ENCODE assay signal across 8 mouse cellular contexts in genomic region chr14:46831295-46831694, GRCm38 (mm10). TPM values are rescaled to one million over a fixed set of nuclear protein-coding genes. Genes with fewer than 3 reads are reported as not detected.
DNase-seq lines count a peak whose midpoint lies in the region; ATAC-seq and TF ChIP-seq lines count a peak whose summit lies in the region.

No protein-coding gene starts in this region.

- no peak for TF ChIP-seq EP300 in MEL (IDR thresholded peaks at IDR 0.05; ENCODE audit: low read depth in 1 of 2, low read length in 2 of 2)
- no peak for TF ChIP-seq EP300 in stomach, postnatal 0 days (optimal IDR thresholded peaks at IDR 0.05)

- no peaks in the 10 kb centered on the region for H3K27me3 ChIP-seq in cerebellum, adult 2 months (ENCODE audit: control insufficient read depth, insufficient read depth, low read length)
- no peaks in the 10 kb centered on the region for H3K27me3 ChIP-seq in MEL (ENCODE audit: control insufficient read depth in 1 of 2, insufficient read depth in 2 of 2, low read length in 2 of 2)
- no peaks in the 10 kb centered on the region for H3K27me3 ChIP-seq in heart, embryonic 10.5 days (ENCODE audit: insufficient read depth, poor library complexity, severe bottlenecking)
- no peaks in the 10 kb centered on the region for H3K27me3 ChIP-seq in liver, embryonic 11.5 days (replicated peaks; ENCODE audit: control insufficient read depth, insufficient read depth, low read length)
- H3K27me3 ChIP-seq in stomach, postnatal 0 days (ENCODE audit: control insufficient read depth, insufficient read depth, low read length), result no peaks in the 10 kb centered on the region

- TF ChIP-seq RAD21 in MEL (IDR thresholded peaks at IDR 0.05; ENCODE audit: low read depth, low read length), result no peak

- H3K4me2 ChIP-seq in liver, embryonic 11.5 days, result peak overlapping the region; percentile 65
- peak overlapping the region; percentile 91 for H3K4me2 ChIP-seq in stomach, postnatal 0 days (replicated peaks; ENCODE audit: low read depth)

- ATAC-seq in liver, embryonic 11.5 days (replicated peaks; ENCODE audit: low FRiP score), result no peak
- ATAC-seq in stomach, postnatal 0 days (ENCODE audit: low FRiP score, low TSS enrichment), result no peak

- 6% methylated on average over 4 of the region's 4 CpGs for WGBS in cerebellum, adult 2 months
- WGBS in heart, embryonic 10.5 days, result 6% methylated on average over 4 of the region's 4 CpGs
- WGBS in liver, embryonic 11.5 days, result 2% methylated on average over 4 of the region's 4 CpGs
- WGBS in stomach, postnatal 0 days, result 8% methylated on average over 4 of the region's 4 CpGs

- peak overlapping the region; percentile 76 for H3K9ac ChIP-seq in MEL (ENCODE audit: control insufficient read depth, low read depth, low read length, poor library complexity, severe bottlenecking)
- peak overlapping the region; percentile 72 for H3K9ac ChIP-seq in liver, embryonic 11.5 days (ENCODE audit: low read depth, low read length)
- H3K9ac ChIP-seq in stomach, postnatal 0 days (ENCODE audit: low read length), result no peak overlapping the region; the same call in 1 of the 2 replicates

- TF ChIP-seq POLR2A in cerebellum, adult 2 months (IDR thresholded peaks at IDR 0.05; ENCODE audit: borderline replicate concordance, insufficient read depth, low read length), result no peak
- TF ChIP-seq POLR2A in MEL (IDR thresholded peaks at IDR 0.05; ENCODE audit: control insufficient read depth in 1 of 2, insufficient read depth in 1 of 2, low read depth in 1 of 2, low read length in 2 of 2, poor library complexity in 1 of 2), result no peak

- peak overlapping the region; percentile 81 for H3K4me3 ChIP-seq in cerebellum, adult 2 months (replicated peaks; ENCODE audit: insufficient read depth, low read depth, low read length)
- peak overlapping the region; percentile 76 to 84 for H3K4me3 ChIP-seq in MEL (ENCODE audit: control insufficient read depth in 1 of 2, insufficient read depth in 1 of 2, low read depth in 2 of 2, low read length in 2 of 2)
- peak overlapping the region; percentile 97 for H3K4me3 ChIP-seq in heart, embryonic 10.5 days
- H3K4me3 ChIP-seq in liver, embryonic 11.5 days (ENCODE audit: low read depth, low read length), result peak overlapping the region; percentile 95
- peak overlapping the region; percentile 75 for H3K4me3 ChIP-seq in stomach, postnatal 0 days (ENCODE audit: low read depth, low read length)

- H3K4me1 ChIP-seq in cerebellum, adult 2 months (ENCODE audit: control insufficient read depth, insufficient read depth, low read length), result peaks cover 5% of the 10 kb centered on the region; the same call in 1 of the 2 replicates
- peaks cover 2 to 3% of the 10 kb centered on the region in 2 experiments for H3K4me1 ChIP-seq in MEL (ENCODE audit: control insufficient read depth in 1 of 2, insufficient read depth in 2 of 2, low read length in 2 of 2)
- H3K4me1 ChIP-seq in heart, embryonic 10.5 days, result peaks cover 17% of the 10 kb centered on the region
- peaks cover 17% of the 10 kb centered on the region for H3K4me1 ChIP-seq in liver, embryonic 11.5 days (replicated peaks; ENCODE audit: control insufficient read depth, insufficient read depth, low read length)
- H3K4me1 ChIP-seq in stomach, postnatal 0 days (replicated peaks; ENCODE audit: control insufficient read depth, insufficient read depth), result no peaks in the 10 kb centered on the region

- TF ChIP-seq CTCF in cerebellum, adult 2 months (IDR thresholded peaks at IDR 0.05; ENCODE audit: borderline replicate concordance, insufficient read depth, low read depth, low read length), result no peak
- no peak for TF ChIP-seq CTCF in MEL (IDR thresholded peaks at IDR 0.05 in 2 of 3, conservative IDR thresholded peaks at IDR 0.05 in 1 of 3; ENCODE audit: control insufficient read depth in 1 of 3, insufficient read depth in 1 of 3, low read depth in 2 of 3, low read length in 3 of 3, poor library complexity in 1 of 3, severe bottlenecking in 1 of 3)
- no peak for TF ChIP-seq CTCF in stomach, postnatal 0 days (IDR thresholded peaks at IDR 0.05; ENCODE audit: low read depth)

- no peak for DNase-seq in cerebellum, adult 2 months
- no peak for DNase-seq in cerebellum, adult 9-10 months
- DNase-seq in MEL (ENCODE audit: low read depth, low spot score), result peak; percentile 57
- no peak for DNase-seq in heart, embryonic 10.5 days (ENCODE audit: low spot score)
- no peak for DNase-seq in liver, embryonic 11.5 days (ENCODE audit: low spot score)
- DNase-seq in stomach, postnatal 0 days (ENCODE audit: low spot score), result no peak
- no peak for DNase-seq in right cerebral cortex, postnatal 36 days (ENCODE audit: low spot score in 2 of 2)
- DNase-seq in ovary, postnatal 14 days (ENCODE audit: low spot score), result no peak

- peaks cover 4% of the 10 kb centered on the region for H3K79me2 ChIP-seq in MEL (ENCODE audit: control insufficient read depth, insufficient read depth, low read length, poor library complexity)

- H3K36me3 ChIP-seq in MEL (ENCODE audit: control insufficient read depth in 1 of 2, insufficient read depth in 2 of 2, low read length in 2 of 2), result peaks cover 0 to 8% of the 10 kb centered on the region in 2 experiments; a peak in 2 of 4 replicates
- no peaks in the 10 kb centered on the region for H3K36me3 ChIP-seq in heart, embryonic 10.5 days
- no peaks in the 10 kb centered on the region for H3K36me3 ChIP-seq in liver, embryonic 11.5 days (ENCODE audit: control insufficient read depth, insufficient read depth, low read length)
- H3K36me3 ChIP-seq in stomach, postnatal 0 days (ENCODE audit: control insufficient read depth, insufficient read depth, low read length), result no peaks in the 10 kb centered on the region; the same call in 1 of the 2 replicates

- H3K27ac ChIP-seq in cerebellum, adult 2 months (ENCODE audit: insufficient read depth, low read length), result no peak overlapping the region
- H3K27ac ChIP-seq in MEL (ENCODE audit: control insufficient read depth, low read depth, low read length), result peak overlapping the region; percentile 74
- peak overlapping the region; percentile 93 for H3K27ac ChIP-seq in heart, embryonic 10.5 days
- peak overlapping the region; percentile 75 for H3K27ac ChIP-seq in liver, embryonic 11.5 days (ENCODE audit: low read depth, low read length)
- H3K27ac ChIP-seq in stomach, postnatal 0 days (replicated peaks), result no peak overlapping the region; the same call in 1 of the 2 replicates

- H3K9me3 ChIP-seq in MEL (replicated peaks; ENCODE audit: insufficient read depth, low read length), result no peaks in the 10 kb centered on the region
- no peaks in the 10 kb centered on the region for H3K9me3 ChIP-seq in heart, embryonic 10.5 days
- no peaks in the 10 kb centered on the region for H3K9me3 ChIP-seq in liver, embryonic 11.5 days (ENCODE audit: control insufficient read depth, low read length)
- H3K9me3 ChIP-seq in stomach, postnatal 0 days (ENCODE audit: control insufficient read depth, low read length), result no peaks in the 10 kb centered on the region

TF ChIP-seq in MEL, 35 proteins besides CTCF, POLR2A, EP300 and RAD21 (continues in another document):
- TF ChIP-seq CHD1 (IDR thresholded peaks at IDR 0.05; ENCODE audit: low read depth, low read length) (peak; percentile 70; the same call in 1 of the 2 replicates), POLR2AphosphoS5 (IDR thresholded peaks at IDR 0.05; ENCODE audit: borderline replicate concordance, low read depth, low read length) (no peak), SMC3 (IDR thresholded peaks at IDR 0.05; ENCODE audit: low read depth, low read length) (no peak), GABPA (IDR thresholded peaks at IDR 0.05; ENCODE audit: low read depth, low read length) (no peak), ZNF384 (IDR thresholded peaks at IDR 0.05; ENCODE audit: low read depth, low read length) (no peak), USF1 (IDR thresholded peaks at IDR 0.05; ENCODE audit: low read depth, low read length) (no peak), ETS1 (IDR thresholded peaks at IDR 0.05; ENCODE audit: low read depth, low read length) (0 out of 2 replicates have a peak, but pooled peaks have one; percentile 6)

RNA-seq across cellular contexts. Expression of gene Cgrrf1, which starts 0.6 kb away (rescaled TPM):
- polyA plus RNA-seq in cerebellum, adult 2 months (2012; rRNA removed), result 63.4 and 63.6 TPM in 2 replicates
- total RNA-seq in MEL (2012; rRNA removed), result 18.3 and 19.3 TPM in 2 replicates
- polyA plus RNA-seq in MEL (2012; ENCODE audit: insufficient read depth in 1 of 2, insufficient read length in 2 of 2, low read depth in 1 of 2, low replicate concordance in 2 of 2, missing spikeins in 1 of 2), result 10 to 100 TPM in 1 of 2 experiments, not detected in 1; 26.2 TPM
- 30.1 and 33.8 TPM in 2 replicates for polyA plus RNA-seq in heart, embryonic 10.5 days (2016; fragmentation: Nextera tagmentation; extraction: Ambion mirVana)
- 23.1 and 24.4 TPM in 2 replicates for polyA plus RNA-seq in liver, embryonic 11.5 days (2014; fragmentation: Nextera tagmentation; extraction: Ambion mirVana)
- 28.6 and 28.7 TPM in 2 replicates for polyA plus RNA-seq in stomach, postnatal 0 days (2015; fragmentation: Nextera tagmentation; extraction: Ambion mirVana)

RNA-seq across cellular contexts. Expression of gene Gmfb, which starts 9.3 kb away (rescaled TPM):
- 66.4 and 67.7 TPM in 2 replicates for polyA plus RNA-seq in cerebellum, adult 2 months (2012; rRNA removed)
- 53.0 and 59.6 TPM in 2 replicates for total RNA-seq in MEL (2012; rRNA removed)
- 10 to 100 TPM in 1 of 2 experiments, not detected in 1; 55.6 TPM for polyA plus RNA-seq in MEL (2012; ENCODE audit: insufficient read depth in 1 of 2, insufficient read length in 2 of 2, low read depth in 1 of 2, low replicate concordance in 2 of 2, missing spikeins in 1 of 2)
- 73.6 and 75.6 TPM in 2 replicates for polyA plus RNA-seq in heart, embryonic 10.5 days (2016; fragmentation: Nextera tagmentation; extraction: Ambion mirVana)
- 71.2 and 78.2 TPM in 2 replicates for polyA plus RNA-seq in liver, embryonic 11.5 days (2014; fragmentation: Nextera tagmentation; extraction: Ambion mirVana)
- polyA plus RNA-seq in stomach, postnatal 0 days (2015; fragmentation: Nextera tagmentation; extraction: Ambion mirVana), result 38.4 and 40.4 TPM in 2 replicates

RNA-seq across cellular contexts. Expression of gene Cnih1, which starts 43.1 kb away (rescaled TPM):
- 121 TPM in 2 replicates for polyA plus RNA-seq in cerebellum, adult 2 months (2012; rRNA removed)
- 49.3 and 50.6 TPM in 2 replicates for total RNA-seq in MEL (2012; rRNA removed)
- 100 to 1,000 TPM in 1 of 2 experiments, not detected in 1; 155 TPM for polyA plus RNA-seq in MEL (2012; ENCODE audit: insufficient read depth in 1 of 2, insufficient read length in 2 of 2, low read depth in 1 of 2, low replicate concordance in 2 of 2, missing spikeins in 1 of 2)
- 197 and 200 TPM in 2 replicates for polyA plus RNA-seq in heart, embryonic 10.5 days (2016; fragmentation: Nextera tagmentation; extraction: Ambion mirVana)
- 165 and 171 TPM in 2 replicates for polyA plus RNA-seq in liver, embryonic 11.5 days (2014; fragmentation: Nextera tagmentation; extraction: Ambion mirVana)
- 135 and 141 TPM in 2 replicates for polyA plus RNA-seq in stomach, postnatal 0 days (2015; fragmentation: Nextera tagmentation; extraction: Ambion mirVana)

RNA-seq across cellular contexts. Expression of gene Samd4, which starts 51.4 kb away (rescaled TPM):
- 23.8 and 24.0 TPM in 2 replicates for polyA plus RNA-seq in cerebellum, adult 2 months (2012; rRNA removed)
- 0.04 and 0.10 TPM in 2 replicates for total RNA-seq in MEL (2012; rRNA removed)
- polyA plus RNA-seq in MEL (2012; ENCODE audit: insufficient read depth in 1 of 2, insufficient read length in 2 of 2, low read depth in 1 of 2, low replicate concordance in 2 of 2, missing spikeins in 1 of 2), result under 1 TPM in 1 of 2 experiments, not detected in 1; 0.08 TPM
- polyA plus RNA-seq in heart, embryonic 10.5 days (2016; fragmentation: Nextera tagmentation; extraction: Ambion mirVana), result 11.1 and 17.0 TPM in 2 replicates
- polyA plus RNA-seq in liver, embryonic 11.5 days (2014; fragmentation: Nextera tagmentation; extraction: Ambion mirVana), result 0.75 and 1.1 TPM in 2 replicates
- polyA plus RNA-seq in stomach, postnatal 0 days (2015; fragmentation: Nextera tagmentation; extraction: Ambion mirVana), result 3.4 and 4.1 TPM in 2 replicates

Comparison
In these comparisons a context has a peak if more than half of its experiments do, and no peak if none do; other contexts are left out.
1. H3K27ac ChIP-seq: peak in MEL (single experiment), heart, embryonic 10.5 days (single experiment) and liver, embryonic 11.5 days (single experiment); none in cerebellum, adult 2 months (single experiment) and stomach, postnatal 0 days (single experiment).
2. Peak in every context shown above with its lines, with median percentiles within 50 percentile points of each other: H3K4me3 ChIP-seq.